Mouse (Mus musculus) forebrain, postnatal 0 days (tissue): ENCODE results near the gene Nfkb1. TPM values are rescaled to one million over a fixed set of nuclear protein-coding genes. Genes with fewer than 3 reads are reported as not detected.
A peak's percentile ranks its signal among the peaks of the same experiment; 100 is the strongest.

Source experiments
- ATAC-seq: fragments of 200-750 bp; cut with Nextera tagmentation; 2 replicates; pipeline ENCODE4 v1.8.0; 2017; ENCODE audit warnings: mild to moderate bottlenecking, moderate library complexity
- DNase-seq: peaks from one replicate; pipeline ENCODE4 v3.0.0-alpha.2; 2015
- H3K27ac ChIP-seq: fragments of 300-500 bp; sonication (generic); 2 replicates; pipeline ENCODE4 v1.5.1; 2014; ENCODE audit warnings: low read depth, mild to moderate bottlenecking, antibody characterized with exemption, low read length, moderate library complexity, mixed read lengths
- H3K27me3 ChIP-seq: fragments of 300-500 bp; sonication (generic); 2 replicates; pipeline ENCODE4 v1.6.1; 2014; ENCODE audit warnings: mild to moderate bottlenecking, low read length, mixed read lengths; ENCODE audit not compliant: insufficient read depth
- H3K36me3 ChIP-seq: fragments of 300-500 bp; sonication (generic); 2 replicates; pipeline ENCODE4 v1.6.1; 2014; ENCODE audit warnings: mild to moderate bottlenecking, moderate library complexity; ENCODE audit not compliant: insufficient read depth
- H3K4me1 ChIP-seq: fragments of 300-500 bp; sonication (generic); 2 replicates; pipeline ENCODE4 v1.6.1; 2014; ENCODE audit warnings: antibody characterized with exemption; ENCODE audit not compliant: insufficient read depth
- H3K4me2 ChIP-seq: fragments of 300-500 bp; sonication (generic); 2 replicates; pipeline ENCODE4 v1.6.1; 2014; ENCODE audit warnings: low read depth, mild to moderate bottlenecking, moderate library complexity
- H3K4me3 ChIP-seq: fragments of 300-500 bp; sonication (generic); 2 replicates; pipeline ENCODE4 v1.5.1; 2014; ENCODE audit warnings: low read depth, low read length, mixed read lengths
- H3K9ac ChIP-seq: fragments of 300-500 bp; sonication (generic); 2 replicates; pipeline ENCODE4 v1.6.1; 2014; ENCODE audit warnings: mild to moderate bottlenecking
- H3K9me3 ChIP-seq: fragments of 300-500 bp; sonication (generic); 2 replicates; pipeline ENCODE4 v1.6.1; 2016; ENCODE audit warnings: low read length
- CTCF ChIP-seq: sonication (generic); IDR thresholded peaks from 2 replicates; pipeline ENCODE4 v1.5.1; 2016; ENCODE audit warnings: antibody characterized with exemption, control low read depth, low read depth
- WGBS: fragments of 180-500 bp; shearing (Covaris S2); extraction: QIAGEN DNeasy Blood & Tissue Kit; methylation state at CpG from one replicate; pipeline ENCODE4 v1.1.7; 2014; 5-methylcytosine and 5-hydroxymethylcytosine counted together
- polyA plus RNA-seq: library from polyadenylated mRNA; unstranded; fragments of >200 nt; fragmentation: Nextera tagmentation; extraction: Ambion mirVana; gene quantifications from 2 replicates; pipeline ENCODE4 v1.2.1, GENCODE M21; 2015
- total RNA-seq: library from RNA; depleted of rRNA; stranded (reverse); fragments of >200 nt; gene quantifications from 2 replicates; pipeline ENCODE4 v1.2.3, GENCODE M21; 2014

Gene Nfkb1
- total and polyA plus RNA-seq, 2 experiments from 2014 or later, result 4.4 to 22.5 TPM

DNA sequence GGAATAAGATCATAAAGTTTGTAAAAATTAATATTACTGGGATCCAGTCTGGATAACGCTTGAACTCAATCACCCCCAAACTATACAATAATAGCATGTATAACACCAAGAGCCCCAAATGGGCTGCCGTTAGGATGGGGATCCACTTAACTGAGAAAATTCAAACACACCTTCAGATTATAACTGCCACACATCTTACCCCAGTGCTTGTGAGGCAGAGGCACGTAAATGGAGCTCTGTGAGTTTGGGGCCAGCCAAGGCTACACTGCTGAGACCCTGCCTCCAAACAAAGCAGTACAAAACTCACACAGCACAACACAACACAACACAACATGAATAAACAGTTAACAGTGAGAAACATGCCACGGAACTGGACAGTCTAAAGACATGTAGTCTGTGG is 35.2 kb downstream of the Nfkb1 start:
- no peaks in the 10 kb centered on the region for H3K4me1 ChIP-seq
- DNase-seq (no peak), ATAC-seq (no peak)
- H3K27me3 ChIP-seq, result no peaks in the 10 kb centered on the region
- H3K4me3 ChIP-seq, result no peak overlapping the region
- TF ChIP-seq CTCF, result no peak
- WGBS, result 88% methylated on average over 4 of the region's 4 CpGs
- no peak overlapping the region for H3K4me2 ChIP-seq
- no peak overlapping the region for H3K27ac ChIP-seq
- H3K9ac ChIP-seq, result no peak overlapping the region
- H3K36me3 ChIP-seq, result no peaks in the 10 kb centered on the region; the same call in 1 of the 2 replicates
- H3K9me3 ChIP-seq, result no peaks in the 10 kb centered on the region

GRCm38 (mm10) chr3:135650773-135651555 is 40.4 kb downstream of the Nfkb1 start:
- no peaks in the 10 kb centered on the region; the same call in 1 of the 2 replicates for H3K36me3 ChIP-seq
- H3K27ac ChIP-seq, result no peak overlapping the region
- no peak overlapping the region for H3K9ac ChIP-seq
- no peak for TF ChIP-seq CTCF
- no peaks in the 10 kb centered on the region; the same call in 1 of the 2 replicates for H3K4me1 ChIP-seq
- 55% methylated on average over 15 of the region's 15 CpGs for WGBS
- no peak overlapping the region for H3K4me2 ChIP-seq
- ATAC-seq (no peak), DNase-seq (no peak)
- H3K4me3 ChIP-seq, result no peak overlapping the region
- no peaks in the 10 kb centered on the region for H3K9me3 ChIP-seq
- no peaks in the 10 kb centered on the region for H3K27me3 ChIP-seq

DNA sequence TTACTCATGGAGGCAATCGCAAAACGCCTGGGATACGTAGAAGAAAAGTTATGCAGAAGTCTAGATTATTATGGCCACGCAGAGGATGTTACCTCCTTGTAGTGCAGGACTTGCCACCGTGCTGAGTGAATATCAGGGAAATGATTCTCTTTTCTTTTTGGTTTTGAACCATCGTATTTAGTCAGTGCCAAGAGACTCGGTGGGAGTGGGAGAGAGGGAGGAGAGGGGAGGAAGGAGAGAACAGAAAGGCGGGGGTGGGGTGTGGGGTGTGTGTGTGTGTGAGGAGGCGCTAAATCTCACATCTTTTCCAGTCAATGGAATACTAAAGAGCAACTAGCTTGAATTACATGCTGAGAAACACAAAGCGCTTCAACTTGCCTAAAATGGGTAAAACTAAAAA is 41.5 kb downstream of the Nfkb1 start:
- no peak for DNase-seq

DNA sequence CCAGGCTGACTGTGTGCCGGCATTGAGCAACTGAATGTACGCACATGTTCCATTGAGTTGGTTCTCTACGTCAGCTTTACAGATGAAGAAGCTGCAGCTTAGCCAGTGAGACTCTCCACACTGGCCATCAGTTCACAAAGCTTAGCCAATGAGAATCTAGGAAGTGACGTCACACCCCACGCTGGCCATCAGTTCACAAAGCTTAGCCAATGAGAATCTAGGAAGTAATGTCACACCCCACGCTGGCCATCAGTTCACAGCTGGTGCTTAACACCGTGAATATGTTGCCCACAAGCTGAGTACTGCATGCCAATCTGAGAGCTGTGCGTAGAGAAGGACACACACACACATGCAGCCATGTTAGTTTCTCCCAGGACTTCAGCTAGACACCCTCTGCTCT is 42.8 kb downstream of the Nfkb1 start:
- Histone ChIP-seq H3K9me3 (no peaks in the 10 kb centered on the region), H3K36me3 (no peaks in the 10 kb centered on the region; the same call in 1 of the 2 replicates), H3K27ac (no peak overlapping the region), H3K4me1 (no peaks in the 10 kb centered on the region; the same call in 1 of the 2 replicates), H3K4me3 (no peak overlapping the region), H3K9ac (no peak overlapping the region), H3K4me2 (no peak overlapping the region), H3K27me3 (no peaks in the 10 kb centered on the region)
- ATAC-seq, result no peak
- no peak for DNase-seq
- WGBS, result 93% methylated on average over 8 of the region's 8 CpGs
- no peak for TF ChIP-seq CTCF

More for the DNA sequence above, 41.5 kb downstream of the Nfkb1 start:
- H3K4me2 ChIP-seq, result no peak overlapping the region
- WGBS, result 56% methylated on average over 10 of the region's 10 CpGs
- no peaks in the 10 kb centered on the region; the same call in 1 of the 2 replicates for H3K36me3 ChIP-seq
- ATAC-seq, result peak; percentile 42; the same call in 1 of the 2 replicates
- H3K27ac ChIP-seq, result no peak overlapping the region
- H3K4me3 ChIP-seq, result no peak overlapping the region
- no peak overlapping the region for H3K9ac ChIP-seq
- H3K27me3 ChIP-seq, result no peaks in the 10 kb centered on the region
- no peak for TF ChIP-seq CTCF
- no peaks in the 10 kb centered on the region for H3K9me3 ChIP-seq
- no peaks in the 10 kb centered on the region; the same call in 1 of the 2 replicates for H3K4me1 ChIP-seq

DNA sequence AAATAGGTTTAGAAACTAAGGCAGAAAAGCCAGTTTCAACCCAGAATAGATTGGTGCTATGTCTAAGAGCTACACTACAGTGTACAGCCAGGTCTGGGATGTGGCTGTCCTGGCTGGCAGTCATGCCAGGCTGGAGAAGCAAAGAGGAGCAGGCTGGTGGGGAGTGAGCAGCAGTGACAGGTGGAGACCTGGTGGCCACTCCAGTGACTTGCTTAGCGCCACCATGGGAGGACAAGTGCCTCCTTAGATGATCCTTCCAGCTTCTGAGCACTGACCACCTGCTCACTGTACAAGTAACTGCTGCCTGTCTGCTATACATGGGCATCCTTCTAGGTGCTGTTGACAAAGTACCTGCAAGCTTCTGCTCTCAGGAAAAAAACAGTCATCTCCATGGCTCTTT is 44.7 kb downstream of the Nfkb1 start:
- Histone ChIP-seq H3K36me3 (no peaks in the 10 kb centered on the region; the same call in 1 of the 2 replicates), H3K4me1 (no peaks in the 10 kb centered on the region; the same call in 1 of the 2 replicates), H3K4me2 (no peak overlapping the region), H3K27ac (no peak overlapping the region), H3K9me3 (no peaks in the 10 kb centered on the region), H3K27me3 (no peaks in the 10 kb centered on the region), H3K4me3 (no peak overlapping the region), H3K9ac (no peak overlapping the region)
- no peak for ATAC-seq
- TF ChIP-seq CTCF, result no peak
- DNase-seq, result no peak
- WGBS, result 93% methylated on average over 1 of the region's 1 CpGs

DNA sequence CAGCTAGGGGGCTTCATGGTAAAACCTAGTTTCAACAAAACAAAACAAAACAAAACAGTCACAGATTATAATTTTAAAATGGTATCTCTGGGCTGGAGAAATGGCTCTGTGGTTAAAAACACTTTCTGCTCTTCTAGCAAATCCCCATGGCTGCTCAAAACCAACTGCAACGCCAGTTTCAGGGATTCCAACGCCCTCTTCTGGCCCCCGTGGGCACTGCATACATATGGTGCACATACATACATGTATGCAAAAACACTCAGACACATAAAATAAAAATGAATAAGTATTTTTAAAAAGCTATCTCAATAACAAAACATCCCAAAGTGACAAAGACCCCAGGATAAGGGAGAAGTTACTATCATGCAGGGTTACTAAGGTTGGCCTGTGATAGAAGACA is 46.4 kb downstream of the Nfkb1 start:
- Histone ChIP-seq H3K9ac (no peak overlapping the region), H3K4me1 (no peaks in the 10 kb centered on the region; the same call in 1 of the 2 replicates), H3K9me3 (no peaks in the 10 kb centered on the region), H3K36me3 (peaks cover 4% of the 10 kb centered on the region; the same call in 1 of the 2 replicates), H3K4me3 (no peak overlapping the region), H3K4me2 (no peak overlapping the region), H3K27ac (no peak overlapping the region), H3K27me3 (no peaks in the 10 kb centered on the region)
- WGBS, result 97% methylated on average over 3 of the region's 3 CpGs
- no peak for TF ChIP-seq CTCF
- DNase-seq (no peak), ATAC-seq (no peak)

- ATAC-seq (no peak), DNase-seq (no peak)
- H3K27ac ChIP-seq, result no peak overlapping the region
- H3K9me3 ChIP-seq, result no peaks in the 10 kb centered on the region
- no peak for TF ChIP-seq CTCF
- 90% methylated on average over 4 of the region's 4 CpGs for whole genome bisulfite sequencing
- no peaks in the 10 kb centered on the region for H3K27me3 ChIP-seq
- H3K36me3 ChIP-seq, result peaks cover 4% of the 10 kb centered on the region; the same call in 1 of the 2 replicates
- H3K4me1 ChIP-seq, result no peaks in the 10 kb centered on the region
- no peak overlapping the region for H3K4me2 ChIP-seq
- no peak overlapping the region for H3K9ac ChIP-seq
- H3K4me3 ChIP-seq, result no peak overlapping the region
Observed at GRCm38 (mm10) chr3:135641623-135641915, 49.8 kb downstream of the Nfkb1 start.
